Mouse (Mus musculus) CD4-positive helper T cell, adult 2 months (primary cell): ENCODE measurements around the gene Itgb2l.

ENCODE experiments used
- DNase-seq: peaks from one replicate; pipeline ENCODE4 v3.0.0-alpha.2; 2012; ENCODE audit warnings: low read depth, missing footprints, low spot score

Gene Itgb2l

DNA sequence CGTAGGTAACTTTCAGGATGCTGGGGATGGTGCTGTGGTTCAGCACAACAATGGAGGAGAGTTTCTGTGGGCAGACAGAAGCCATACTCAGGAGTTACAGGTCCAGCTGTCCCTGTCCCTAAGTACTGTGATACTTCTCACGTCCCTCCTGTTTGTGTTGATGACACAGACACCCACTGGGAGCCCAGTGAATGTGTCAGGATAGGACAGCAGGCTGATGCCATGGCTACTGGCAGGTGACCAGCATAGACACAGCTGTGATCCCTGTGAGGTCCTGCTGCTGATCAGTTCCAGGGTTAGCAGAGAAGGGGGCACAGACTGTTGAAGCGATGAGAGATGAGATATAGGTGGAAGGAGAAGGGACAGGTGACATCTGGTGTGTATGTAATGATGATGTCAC lies 14.4 kb downstream of the Itgb2l start:
- no peak for DNase-seq

DNA sequence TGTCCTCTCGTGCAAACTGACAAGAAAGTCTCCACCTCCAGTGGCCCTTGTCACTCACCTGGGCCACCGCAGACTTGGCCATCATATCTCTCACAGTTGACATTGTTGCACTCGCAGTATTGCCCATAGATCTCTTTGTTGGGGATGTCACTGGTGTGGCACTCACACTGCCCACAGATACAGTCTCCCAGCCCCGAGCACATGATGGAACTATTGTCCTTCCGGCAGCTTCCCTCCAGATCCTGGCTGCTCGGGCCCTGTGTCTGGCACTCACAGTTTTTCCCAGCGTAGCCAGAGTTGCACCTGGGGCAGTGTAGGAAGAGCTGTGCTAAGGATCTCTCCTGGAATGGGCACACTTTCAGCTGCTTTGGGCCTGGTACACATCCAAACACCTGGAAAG lies 16.7 kb downstream of the Itgb2l start:
- DNase-seq = no peak

DNA sequence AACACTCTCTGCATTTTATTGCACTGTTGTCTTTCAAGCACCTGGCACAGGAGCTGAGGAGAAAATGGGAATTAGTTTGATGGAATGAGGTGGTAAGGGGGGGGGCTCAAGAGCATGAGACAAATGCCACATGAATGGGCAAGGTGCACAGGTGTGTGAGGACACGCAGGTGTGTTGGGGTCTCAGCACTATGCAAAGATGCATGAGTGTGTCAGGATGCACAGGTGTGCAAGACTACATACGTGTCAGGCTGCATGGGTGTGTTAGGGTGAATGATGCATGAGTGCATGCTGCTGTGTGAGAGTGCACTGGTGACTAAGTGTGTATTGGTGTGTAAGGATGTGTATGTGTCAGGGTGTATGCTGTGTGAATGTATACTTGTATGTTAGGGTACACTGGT lies 18.4 kb downstream of the Itgb2l start:
- DNase-seq = no peak

GRCm38 (mm10) chr16:96408064-96408465 lies 35.4 kb downstream of the Itgb2l start:
- no peak for DNase-seq

GRCm38 (mm10) chr16:96406312-96406711 lies 37.1 kb downstream of the Itgb2l start:
- no peak for DNase-seq

DNA sequence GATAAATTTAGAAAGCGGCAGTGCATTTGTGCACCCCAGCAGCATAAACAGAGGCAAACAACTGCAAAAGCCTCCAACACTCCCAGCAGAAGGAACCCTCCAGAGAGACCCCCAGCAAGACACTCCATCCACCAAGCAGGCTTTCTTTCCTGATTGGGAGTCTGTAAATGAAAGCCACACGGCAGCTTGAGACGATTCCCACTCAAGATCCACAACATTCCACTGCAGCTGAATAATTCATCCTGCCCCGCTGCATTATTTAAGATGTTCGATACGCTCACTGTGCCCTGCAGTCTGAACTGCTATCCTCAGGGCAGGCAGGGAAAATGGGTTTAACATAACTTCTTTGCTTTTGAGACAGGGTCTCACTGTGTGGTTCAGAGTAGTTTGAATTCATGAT lies 41.1 kb downstream of the Itgb2l start:
- DNase-seq = no peak

GRCm38 (mm10) chr16:96400046-96400445 lies 43.4 kb downstream of the Itgb2l start:
- no peak for DNase-seq

- no peak for DNase-seq
These were observed 44.6 kb downstream of the Itgb2l start for GRCm38 (mm10) chr16:96398806-96399205.

GRCm38 (mm10) chr16:96396013-96396650 lies 47.3 kb downstream of the Itgb2l start:
- DNase-seq = no peak

GRCm38 (mm10) chr16:96395516-96395915 lies 47.9 kb downstream of the Itgb2l start:
- no peak for DNase-seq

DNA sequence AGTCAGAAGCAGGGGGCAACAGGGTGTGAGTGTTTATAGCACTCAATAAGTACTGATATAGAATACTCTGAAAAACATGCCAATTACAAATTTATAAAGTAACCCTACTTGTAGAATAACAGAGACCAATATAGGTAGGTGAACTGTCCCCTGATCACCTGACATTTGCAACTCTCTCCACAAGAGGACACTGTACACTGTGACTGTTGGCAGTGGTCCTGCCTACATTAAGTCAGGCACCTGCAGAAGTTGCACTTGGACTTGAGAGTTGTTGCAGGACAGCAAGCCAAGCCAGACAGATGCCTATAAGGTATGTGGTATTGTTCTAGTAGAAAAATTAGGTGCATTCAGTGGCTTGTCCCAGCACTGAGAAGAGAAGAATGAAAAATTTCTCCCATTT lies 52.3 kb downstream of the Itgb2l start:
- DNase-seq = no peak

GRCm38 (mm10) chr16:96388481-96388880 lies 54.9 kb downstream of the Itgb2l start:
- no peak for DNase-seq

DNA sequence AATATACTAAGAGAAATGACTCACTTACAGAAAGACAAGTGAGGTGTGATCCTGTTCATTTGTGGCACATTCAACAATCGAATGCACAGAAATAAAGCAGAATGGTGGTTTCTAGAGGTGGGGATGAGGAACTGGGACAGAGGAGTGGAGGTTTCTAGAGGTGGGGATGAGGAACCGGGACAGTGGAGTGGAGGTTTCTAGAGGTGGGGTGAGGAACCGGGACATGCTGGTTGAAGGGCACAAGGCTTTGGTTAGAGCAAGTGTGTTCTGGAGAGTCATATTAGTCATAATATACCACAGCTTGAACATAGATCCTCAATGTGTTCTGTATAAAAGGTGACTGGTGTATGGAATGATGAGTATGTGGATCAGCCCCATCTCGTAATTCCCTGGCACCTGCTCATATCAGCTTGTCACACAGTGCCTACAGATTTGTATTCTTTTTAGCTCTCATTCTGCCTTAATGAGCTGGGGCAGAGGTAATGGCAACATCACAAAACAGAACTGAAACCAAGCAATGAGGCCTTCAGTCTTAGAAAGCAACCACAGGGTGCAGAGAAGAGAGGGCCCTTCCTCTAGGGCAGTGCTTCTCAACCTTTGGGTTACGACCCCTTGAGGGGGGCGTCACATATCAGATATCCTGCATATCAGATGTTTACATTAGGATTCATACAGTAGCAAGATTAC lies 55.6 kb downstream of the Itgb2l start:
- no peak for DNase-seq

DNA sequence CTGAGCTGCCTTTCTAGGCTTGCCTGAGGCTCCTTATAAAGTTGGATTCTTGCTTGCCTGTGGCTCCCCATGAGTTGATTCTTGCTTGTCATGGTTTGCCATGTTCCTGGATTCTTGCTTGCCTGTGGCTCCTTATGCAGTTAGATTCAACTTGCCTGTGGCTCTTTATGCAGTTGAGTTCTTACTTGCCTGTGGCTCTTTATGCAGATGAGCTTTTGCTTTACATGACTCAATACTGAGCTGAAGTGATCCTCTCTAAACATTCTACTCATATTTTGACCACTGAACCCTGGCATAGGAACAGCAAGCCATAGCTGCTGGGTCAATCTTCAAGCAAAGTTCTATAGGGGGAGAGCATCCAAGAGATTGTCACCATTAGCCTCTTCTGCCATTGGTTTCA lies 58.7 kb downstream of the Itgb2l start:
- DNase-seq = no peak

GRCm38 (mm10) chr16:96382496-96383181 lies 60.8 kb downstream of the Itgb2l start:
- DNase-seq = no peak

DNA sequence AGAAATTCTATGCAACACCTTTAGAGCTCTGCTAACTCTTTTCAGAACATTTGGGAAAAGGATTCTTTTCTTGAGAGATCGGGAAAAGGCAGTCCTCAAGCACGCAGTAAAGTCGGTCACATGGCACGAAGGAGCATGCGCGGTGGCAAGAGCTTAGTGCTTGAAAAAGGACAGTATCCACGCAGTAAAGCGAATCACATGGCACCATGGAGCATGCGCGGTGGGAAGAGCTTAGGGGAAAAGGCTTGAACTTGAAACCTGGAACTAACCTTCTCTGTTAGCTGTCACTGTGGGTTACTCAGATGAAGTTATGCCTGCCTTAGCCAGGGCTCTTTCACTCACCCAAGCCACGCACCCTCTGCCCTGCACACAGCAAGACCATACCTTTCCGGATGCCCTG lies 62.0 kb downstream of the Itgb2l start:
- no peak for DNase-seq

- no peak for DNase-seq
These were observed 65.3 kb downstream of the Itgb2l start for GRCm38 (mm10) chr16:96378111-96378510.

GRCm38 (mm10) chr16:96376342-96376741 lies 67.1 kb downstream of the Itgb2l start:
- DNase-seq = no peak

DNA sequence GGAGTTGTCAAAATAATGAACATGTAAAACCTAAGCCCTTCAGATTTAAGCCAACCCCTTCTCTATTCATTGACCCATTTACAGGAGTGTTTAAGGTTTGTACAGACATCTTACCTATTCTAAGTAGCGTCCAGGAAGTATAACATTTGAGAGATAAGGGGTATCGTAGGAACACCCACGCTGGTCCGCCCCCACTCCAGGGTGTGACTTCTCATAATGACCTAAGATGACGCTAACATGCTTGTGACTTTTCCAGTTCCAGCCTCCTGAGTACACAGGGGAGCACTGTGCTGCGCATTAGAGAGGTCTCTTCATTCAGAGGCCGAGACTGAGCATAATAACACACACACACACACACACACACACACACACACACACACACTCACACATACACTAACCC lies 67.9 kb downstream of the Itgb2l start:
- no peak for DNase-seq

DNA sequence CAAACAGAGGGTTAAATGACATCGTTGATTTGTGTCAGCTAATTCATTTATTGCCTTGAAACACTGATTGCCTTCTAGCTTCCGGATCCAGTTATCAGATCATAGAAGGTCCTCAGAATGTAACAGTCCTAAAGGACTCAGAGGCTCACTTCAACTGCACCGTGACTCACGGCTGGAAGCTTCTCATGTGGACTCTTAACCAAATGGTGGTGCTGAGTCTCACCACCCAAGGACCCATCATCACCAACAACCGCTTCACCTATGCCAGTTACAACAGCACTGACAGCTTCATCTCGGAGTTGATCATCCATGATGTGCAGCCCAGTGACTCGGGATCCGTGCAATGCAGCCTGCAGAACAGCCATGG lies 70.7 kb downstream of the Itgb2l start:
- no peak for DNase-seq
